In genomic region chr5:122146609-122147008, GRCm38 (mm10) we compare ENCODE assay signal across 10 mouse cellular contexts. TPM values are rescaled to one million over a fixed set of nuclear protein-coding genes. Genes with fewer than 3 reads are reported as not detected.
DNase-seq lines count a peak whose midpoint lies in the region; ATAC-seq and TF ChIP-seq lines count a peak whose summit lies in the region.
"Had no signal": no experiment of that assay in that cellular context is flagged by ENCODE, and none has a peak within 500 bp of the region (broad histone marks: within the 10 kb centered on the region; RNA-seq: fewer than 3 reads in every experiment).

No protein-coding gene starts in this region.

- ATAC-seq in heart, embryonic 15.5 days (replicated peaks; ENCODE audit: insufficient number of reproducible peaks, insufficient read depth, low FRiP score, low read depth): no peak
- ATAC-seq in erythroblast, adult 5-6 weeks (replicated peaks; ENCODE audit: low FRiP score, poor library complexity, severe bottlenecking): 0 out of 2 replicates have a peak, but pooled peaks have one; percentile 20
- ATAC-seq in liver, embryonic 16.5 days (ENCODE audit: low read depth): no peak
- ATAC-seq in midbrain, postnatal 0 days (ENCODE audit: low FRiP score): no peak

- no peak overlapping the region for H3K4me3 ChIP-seq in heart, embryonic 15.5 days
- no peak overlapping the region for H3K4me3 ChIP-seq in liver, embryonic 16.5 days (ENCODE audit: low read depth, low read length)
- H3K4me3 ChIP-seq in midbrain, postnatal 0 days (ENCODE audit: low read depth, low read length): no peak overlapping the region
- H3K4me3 ChIP-seq: midbrain, embryonic 12.5 days had no signal

- no peak for TF ChIP-seq CTCF in midbrain, postnatal 0 days (IDR thresholded peaks at IDR 0.05)

- no peaks in the 10 kb centered on the region for H3K27me3 ChIP-seq in heart, embryonic 15.5 days
- no peaks in the 10 kb centered on the region for H3K27me3 ChIP-seq in liver, embryonic 16.5 days (ENCODE audit: control insufficient read depth, insufficient read depth, low read depth, low read length)
- H3K27me3 ChIP-seq in midbrain, postnatal 0 days (ENCODE audit: insufficient read depth, low read length): no peaks in the 10 kb centered on the region
- H3K27me3 ChIP-seq: midbrain, embryonic 12.5 days had no signal

- peak overlapping the region; percentile 53; the same call in 1 of the 2 replicates for H3K4me2 ChIP-seq in heart, embryonic 15.5 days
- H3K4me2 ChIP-seq in liver, embryonic 16.5 days (ENCODE audit: low read depth, low read length): no peak overlapping the region
- H3K4me2 ChIP-seq in midbrain, postnatal 0 days (ENCODE audit: low read depth, low read length, poor library complexity, severe bottlenecking): no peak overlapping the region
- H3K4me2 ChIP-seq: midbrain, embryonic 12.5 days had no signal

- no peaks in the 10 kb centered on the region for H3K9me3 ChIP-seq in heart, embryonic 15.5 days (replicated peaks)
- no peaks in the 10 kb centered on the region for H3K9me3 ChIP-seq in liver, embryonic 16.5 days (replicated peaks; ENCODE audit: control insufficient read depth, low read length)
- H3K9me3 ChIP-seq in midbrain, postnatal 0 days (ENCODE audit: low read length): no peaks in the 10 kb centered on the region
- H3K9me3 ChIP-seq: G1E; midbrain, embryonic 12.5 days had no signal

- no peak for DNase-seq in heart, postnatal 36 days
- peak; percentile 64 for DNase-seq in ES-CJ7 (ENCODE audit: low read depth, low spot score)
- DNase-seq in adrenal gland, postnatal 36 days: no peak
- DNase-seq in layer of hippocampus, postnatal 25 days (ENCODE audit: extremely low spot score in 1 of 2, low spot score in 1 of 2): no peak
- DNase-seq in midbrain, postnatal 0 days (ENCODE audit: low spot score): no peak

- peak overlapping the region; percentile 89 for H3K27ac ChIP-seq in heart, embryonic 15.5 days
- H3K27ac ChIP-seq in liver, embryonic 16.5 days (ENCODE audit: low read length): peak overlapping the region; percentile 11
- H3K27ac ChIP-seq in midbrain, postnatal 0 days (ENCODE audit: low read depth, low read length): no peak overlapping the region; the same call in 1 of the 2 replicates
- H3K27ac ChIP-seq: midbrain, embryonic 12.5 days had no signal

- peaks cover 22% of the 10 kb centered on the region for H3K4me1 ChIP-seq in heart, embryonic 15.5 days (replicated peaks)
- H3K4me1 ChIP-seq in liver, embryonic 16.5 days (ENCODE audit: control insufficient read depth, low read depth, low read length): peaks cover 12% of the 10 kb centered on the region
- no peaks in the 10 kb centered on the region for H3K4me1 ChIP-seq in midbrain, postnatal 0 days (ENCODE audit: insufficient read depth, low read length)
- H3K4me1 ChIP-seq: midbrain, embryonic 12.5 days had no signal

- H3K36me3 ChIP-seq in heart, embryonic 15.5 days: no peaks in the 10 kb centered on the region
- H3K36me3 ChIP-seq in liver, embryonic 16.5 days (ENCODE audit: control insufficient read depth, insufficient read depth): no peaks in the 10 kb centered on the region
- no peaks in the 10 kb centered on the region for H3K36me3 ChIP-seq in midbrain, postnatal 0 days (ENCODE audit: insufficient read depth, low read length)
- H3K36me3 ChIP-seq: G1E; midbrain, embryonic 12.5 days had no signal

- no peak overlapping the region for H3K9ac ChIP-seq in heart, embryonic 15.5 days
- no peak overlapping the region for H3K9ac ChIP-seq in liver, embryonic 16.5 days (ENCODE audit: low read depth, low read length)
- H3K9ac ChIP-seq in midbrain, postnatal 0 days (replicated peaks; ENCODE audit: low read length, poor library complexity, severe bottlenecking): no peak overlapping the region
- H3K9ac ChIP-seq: midbrain, embryonic 12.5 days had no signal

- intact Hi-C loops in heart, postnatal 36 days (cut with DNase I): no loop called here

RNA-seq across cellular contexts. Expression of gene Ccdc63, which starts 6.0 kb away (rescaled TPM):
- 0.16 and 0.42 TPM in 2 replicates for polyA plus RNA-seq in heart, embryonic 15.5 days (2015; fragmentation: Nextera tagmentation; extraction: Ambion mirVana)
- not detected for total RNA-seq in heart, postnatal 36 days (2021)
- not detected in 2 replicates for total RNA-seq in erythroblast, adult 5-6 weeks (2015; ENCODE audit: low replicate concordance)
- total RNA-seq in erythroblast, adult 5-6 weeks (2017; ENCODE audit: low replicate concordance): 4.0 TPM in 1 of 2 replicates, not detected in the other
- polyA plus RNA-seq in liver, embryonic 16.5 days (2015; fragmentation: Nextera tagmentation; extraction: Ambion mirVana): not detected in 2 replicates
- not detected for total RNA-seq in adrenal gland, postnatal 36 days (2021)
- under 1 TPM; 0.74 to 0.94 TPM for total RNA-seq in layer of hippocampus, postnatal 25 days (2021)
- total RNA-seq in midbrain, postnatal 0 days (2014; rRNA removed): 0.52 TPM in 1 of 2 replicates, not detected in the other
- polyA plus RNA-seq in midbrain, postnatal 0 days (2015; fragmentation: Nextera tagmentation; extraction: Ambion mirVana): not detected in 2 replicates
- polyA plus RNA-seq: G1E; midbrain, embryonic 12.5 days had no signal

RNA-seq across cellular contexts. Expression of gene Ppp1cc, which starts 11.5 kb away (rescaled TPM):
- 198 and 233 TPM in 2 replicates for polyA plus RNA-seq in heart, embryonic 15.5 days (2015; fragmentation: Nextera tagmentation; extraction: Ambion mirVana)
- 100 to 1,000 TPM; 118 to 125 TPM for total RNA-seq in heart, postnatal 36 days (2021)
- 141 and 170 TPM in 2 replicates for total RNA-seq in erythroblast, adult 5-6 weeks (2015; ENCODE audit: low replicate concordance)
- 94.2 and 102 TPM in 2 replicates for total RNA-seq in erythroblast, adult 5-6 weeks (2017; ENCODE audit: low replicate concordance)
- 109 and 114 TPM in 2 replicates for polyA plus RNA-seq in liver, embryonic 16.5 days (2015; fragmentation: Nextera tagmentation; extraction: Ambion mirVana)
- 100 to 1,000 TPM; 165 to 169 TPM for total RNA-seq in adrenal gland, postnatal 36 days (2021)
- 100 to 1,000 TPM; 208 to 211 TPM for total RNA-seq in layer of hippocampus, postnatal 25 days (2021)
- total RNA-seq in midbrain, postnatal 0 days (2014; rRNA removed): 206 and 221 TPM in 2 replicates
- polyA plus RNA-seq in midbrain, postnatal 0 days (2015; fragmentation: Nextera tagmentation; extraction: Ambion mirVana): 154 and 164 TPM in 2 replicates

RNA-seq across cellular contexts. Expression of gene Myl2, which starts 45.9 kb away (rescaled TPM):
- polyA plus RNA-seq in heart, embryonic 15.5 days (2015; fragmentation: Nextera tagmentation; extraction: Ambion mirVana): 7,334 and 9,932 TPM in 2 replicates
- over 10,000 TPM; 18,107 to 20,333 TPM for total RNA-seq in heart, postnatal 36 days (2021)
- total RNA-seq in erythroblast, adult 5-6 weeks (2015; ENCODE audit: low replicate concordance): not detected in 2 replicates
- 1.1 TPM in 1 of 2 replicates, not detected in the other for total RNA-seq in erythroblast, adult 5-6 weeks (2017; ENCODE audit: low replicate concordance)
- 1.9 and 2.3 TPM in 2 replicates for polyA plus RNA-seq in liver, embryonic 16.5 days (2015; fragmentation: Nextera tagmentation; extraction: Ambion mirVana)
- total RNA-seq in adrenal gland, postnatal 36 days (2021): 1 to 10 TPM in 1 of 2 experiments, not detected in 1; 2.0 TPM
- total RNA-seq in layer of hippocampus, postnatal 25 days (2021): under 1 TPM in 1 of 2 experiments, not detected in 1; 0.91 TPM
- 0.55 and 0.99 TPM in 2 replicates for total RNA-seq in midbrain, postnatal 0 days (2014; rRNA removed)
- 4.4 and 4.6 TPM in 2 replicates for polyA plus RNA-seq in midbrain, postnatal 0 days (2015; fragmentation: Nextera tagmentation; extraction: Ambion mirVana)
- total RNA-seq: G1E had no signal
- polyA plus RNA-seq: G1E had no signal

RNA-seq across cellular contexts. Expression of gene Hvcn1, which starts 60.0 kb away (rescaled TPM):
- 2.6 and 4.1 TPM in 2 replicates for polyA plus RNA-seq in heart, embryonic 15.5 days (2015; fragmentation: Nextera tagmentation; extraction: Ambion mirVana)
- 1 to 10 TPM; 1.4 to 1.7 TPM for total RNA-seq in heart, postnatal 36 days (2021)
- 25.4 and 25.9 TPM in 2 replicates for total RNA-seq in erythroblast, adult 5-6 weeks (2015; ENCODE audit: low replicate concordance)
- 18.5 and 37.0 TPM in 2 replicates for total RNA-seq in erythroblast, adult 5-6 weeks (2017; ENCODE audit: low replicate concordance)
- polyA plus RNA-seq in liver, embryonic 16.5 days (2015; fragmentation: Nextera tagmentation; extraction: Ambion mirVana): 4.9 and 6.0 TPM in 2 replicates
- 1 to 10 TPM; 1.7 to 3.3 TPM for total RNA-seq in adrenal gland, postnatal 36 days (2021)
- 1 to 10 TPM; 3.2 to 3.6 TPM for total RNA-seq in layer of hippocampus, postnatal 25 days (2021)
- 2.0 and 2.2 TPM in 2 replicates for total RNA-seq in midbrain, postnatal 0 days (2014; rRNA removed)
- polyA plus RNA-seq in midbrain, postnatal 0 days (2015; fragmentation: Nextera tagmentation; extraction: Ambion mirVana): 1.3 and 1.6 TPM in 2 replicates

Comparison
In these comparisons a context has a peak if more than half of its experiments do, and no peak if none do; other contexts are left out.
1. RNA of gene Myl2, which starts 45.9 kb away (total RNA-seq): 18,107 to 20,333 TPM in heart, postnatal 36 days; 2.0 TPM in adrenal gland, postnatal 36 days, 0.91 TPM in layer of hippocampus, postnatal 25 days, 0.55 to 0.99 TPM in midbrain, postnatal 0 days and 1.1 TPM in erythroblast, adult 5-6 weeks; every median in the first group is over 1,000 times any median in the second.